Mouse (Mus musculus) B cell, adult 67 days (primary cell): ENCODE data around the gene Tnk1. TPM values are rescaled to one million over a fixed set of nuclear protein-coding genes. Genes with fewer than 3 reads are reported as not detected.

Source experiments
- total RNA-seq, 2 experiments: library from RNA; stranded (reverse); gene quantifications; 4 replicates each; pipeline ENCODE4 v1.2.4; 2023

The Tnk1 gene
- not detected for total RNA-seq

GRCm38 (mm10) chr11:69858113-69858998 lies at the start of gene Tnk1:
Tnk1 (minus strand) TSS chr11:69858730.

GRCm38 (mm10) chr11:69900471-69901405 lies 42.2 kb upstream of the Tnk1 start, which contains the start of the genes 2810408A11Rik and Neurl4:
2810408A11Rik (minus strand) TSS chr11:69900987.
Neurl4 (plus strand) TSS chr11:69901072.

DNA sequence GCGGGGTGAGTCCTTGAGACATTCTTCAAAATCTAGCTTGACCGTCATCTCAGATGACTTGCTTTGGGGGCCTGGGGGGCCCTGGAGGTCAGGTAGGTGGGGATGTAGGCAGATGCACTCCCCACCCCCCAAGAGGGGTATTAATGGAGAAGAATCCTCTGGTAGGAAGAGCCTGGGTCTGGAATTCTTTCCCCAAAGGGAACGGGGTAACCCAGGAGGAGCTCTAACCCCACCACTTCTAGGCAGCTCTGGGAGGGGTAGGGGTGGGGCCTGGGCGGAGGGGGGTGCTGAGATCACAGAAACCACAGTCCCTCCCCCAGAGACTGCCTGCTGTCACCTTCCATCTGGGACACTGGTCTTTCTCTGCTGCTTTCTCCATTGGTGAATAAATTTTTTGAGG lies 36.8 kb upstream of the Tnk1 start, which contains the start of gene Acap1:
TSS of gene Acap1 (minus strand) at position 249 of the 400 bp plus-strand sequence.

DNA sequence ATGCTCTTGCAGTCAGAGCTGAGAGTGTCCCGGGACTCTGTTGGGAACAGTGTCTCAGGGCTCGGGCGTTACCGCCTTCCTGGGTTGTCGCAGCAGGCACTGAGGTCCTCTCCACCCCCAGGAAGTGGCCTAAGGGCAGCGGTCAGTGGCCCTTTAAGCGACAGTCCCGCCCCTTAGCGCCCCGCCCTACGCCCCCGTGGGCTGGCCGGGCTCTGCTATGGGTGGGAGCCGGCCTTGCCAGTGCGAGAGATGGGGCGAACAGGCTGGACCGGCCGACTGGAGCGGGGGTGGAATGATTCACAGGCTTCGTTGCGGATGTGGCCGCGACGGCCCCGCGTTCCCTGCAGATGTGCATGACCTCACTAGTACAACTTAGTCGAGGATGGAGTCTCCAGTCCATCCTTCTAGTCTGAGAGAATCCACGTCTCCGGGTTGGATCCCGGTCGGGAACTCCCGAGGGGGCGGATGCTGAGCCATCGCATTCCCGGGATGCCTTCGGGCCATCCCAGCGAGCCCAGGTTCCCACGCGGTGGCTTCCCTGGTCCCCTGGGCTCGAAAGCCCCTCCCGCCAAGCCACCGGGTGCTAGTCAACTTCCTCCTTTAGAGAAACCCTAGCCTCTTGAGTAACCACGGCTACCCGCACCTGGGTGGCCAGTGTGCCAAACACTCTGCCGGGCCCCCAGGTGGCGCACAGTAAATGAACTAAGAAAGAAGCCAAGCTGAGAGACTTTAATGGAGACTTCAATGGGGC lies 22.5 kb upstream of the Tnk1 start, which contains the start of gene Kctd11:
TSS of gene Kctd11 (minus strand) at position 554 of the 751 bp plus-strand sequence.

DNA sequence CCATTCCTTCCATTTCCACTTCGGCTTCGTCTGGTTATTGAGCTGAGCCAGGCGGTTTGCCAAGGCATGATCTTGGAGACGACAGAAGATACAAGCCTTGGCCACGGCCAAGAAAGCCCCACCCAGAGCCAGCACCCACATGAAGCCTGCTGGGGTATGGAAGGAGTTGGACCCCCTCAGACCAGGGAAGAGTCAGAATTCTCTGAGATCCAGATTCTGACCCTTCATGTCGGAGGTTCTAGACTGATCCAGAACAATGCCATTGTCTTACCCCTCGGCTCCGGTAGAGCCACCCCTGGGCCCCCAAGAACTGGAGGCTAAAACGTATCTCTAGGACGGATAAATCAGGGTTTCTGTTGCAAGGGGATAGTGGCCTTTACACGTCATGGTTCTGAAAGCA lies 19.3 kb upstream of the Tnk1 start, which contains the start of gene Tmem95:
TSS of gene Tmem95 (minus strand) at position 141 of the 400 bp plus-strand sequence.

DNA sequence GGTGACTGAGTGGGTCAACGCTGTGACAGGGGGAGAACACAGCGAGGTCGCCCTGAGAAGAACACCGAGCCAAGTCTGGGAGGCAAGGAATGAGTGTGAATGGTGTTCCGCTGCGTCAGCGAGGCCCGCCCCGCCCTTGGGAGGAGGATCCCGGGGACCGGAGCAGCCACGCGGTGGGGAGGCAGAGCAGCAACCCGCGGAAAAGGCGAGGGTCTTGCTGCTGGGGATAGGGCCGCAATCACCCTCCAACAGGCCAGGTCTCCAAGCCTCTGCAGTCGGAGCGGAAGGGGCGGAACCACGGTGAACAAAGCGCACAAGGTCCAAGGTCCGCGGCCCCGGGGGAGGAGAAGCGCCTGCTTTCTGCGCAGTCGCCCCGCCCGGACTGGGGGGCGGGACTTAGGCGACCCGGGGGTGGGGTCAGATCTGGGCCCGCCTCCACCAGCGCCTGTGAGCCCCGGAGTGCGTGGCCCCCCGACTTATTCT lies 12.3 kb downstream of the Tnk1 start, which contains the start of gene Plscr3:
TSS of gene Plscr3 (plus strand) at position 179 of the 483 bp plus-strand sequence.

GRCm38 (mm10) chr11:69837952-69838713 lies 20.4 kb downstream of the Tnk1 start, which contains the start of gene Tmem256:
Tmem256 (plus strand) TSS chr11:69838514.

GRCm38 (mm10) chr11:69837604-69837951 lies 21.0 kb downstream of the Tnk1 start, which contains the start of gene Nlgn2:
Nlgn2 (minus strand) TSS chr11:69837784.

GRCm38 (mm10) chr11:69822080-69822479 lies 36.5 kb downstream of the Tnk1 start, which contains the start of gene Spem1:
Spem1 (minus strand) TSS chr11:69822180.

GRCm38 (mm10) chr11:69818365-69818764 lies 40.2 kb downstream of the Tnk1 start, which contains the start of gene Spem2:
Spem2 (minus strand) TSS chr11:69818465.

DNA sequence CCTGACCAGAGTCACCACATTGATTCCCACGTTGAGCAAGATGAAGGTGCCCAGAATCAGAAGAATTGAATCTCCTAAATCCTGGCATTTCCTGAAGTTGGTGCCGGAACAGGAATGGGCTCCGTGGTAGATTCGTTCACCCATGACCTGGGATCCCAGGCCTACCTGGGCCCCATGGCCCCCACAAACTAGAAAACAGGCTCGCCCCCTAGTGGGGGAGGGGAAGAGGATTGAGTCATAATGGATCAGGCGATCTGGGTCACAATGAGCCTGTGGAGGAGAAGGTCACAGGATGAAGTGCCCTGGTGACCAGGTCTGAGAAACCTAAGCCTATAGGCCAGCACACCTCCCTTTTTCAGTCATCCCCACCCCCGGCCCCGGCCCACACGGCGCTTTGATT lies 43.4 kb downstream of the Tnk1 start, which contains the start of gene Gm39566:
TSS of gene Gm39566 (minus strand) at position 144 of the 400 bp plus-strand sequence.

DNA sequence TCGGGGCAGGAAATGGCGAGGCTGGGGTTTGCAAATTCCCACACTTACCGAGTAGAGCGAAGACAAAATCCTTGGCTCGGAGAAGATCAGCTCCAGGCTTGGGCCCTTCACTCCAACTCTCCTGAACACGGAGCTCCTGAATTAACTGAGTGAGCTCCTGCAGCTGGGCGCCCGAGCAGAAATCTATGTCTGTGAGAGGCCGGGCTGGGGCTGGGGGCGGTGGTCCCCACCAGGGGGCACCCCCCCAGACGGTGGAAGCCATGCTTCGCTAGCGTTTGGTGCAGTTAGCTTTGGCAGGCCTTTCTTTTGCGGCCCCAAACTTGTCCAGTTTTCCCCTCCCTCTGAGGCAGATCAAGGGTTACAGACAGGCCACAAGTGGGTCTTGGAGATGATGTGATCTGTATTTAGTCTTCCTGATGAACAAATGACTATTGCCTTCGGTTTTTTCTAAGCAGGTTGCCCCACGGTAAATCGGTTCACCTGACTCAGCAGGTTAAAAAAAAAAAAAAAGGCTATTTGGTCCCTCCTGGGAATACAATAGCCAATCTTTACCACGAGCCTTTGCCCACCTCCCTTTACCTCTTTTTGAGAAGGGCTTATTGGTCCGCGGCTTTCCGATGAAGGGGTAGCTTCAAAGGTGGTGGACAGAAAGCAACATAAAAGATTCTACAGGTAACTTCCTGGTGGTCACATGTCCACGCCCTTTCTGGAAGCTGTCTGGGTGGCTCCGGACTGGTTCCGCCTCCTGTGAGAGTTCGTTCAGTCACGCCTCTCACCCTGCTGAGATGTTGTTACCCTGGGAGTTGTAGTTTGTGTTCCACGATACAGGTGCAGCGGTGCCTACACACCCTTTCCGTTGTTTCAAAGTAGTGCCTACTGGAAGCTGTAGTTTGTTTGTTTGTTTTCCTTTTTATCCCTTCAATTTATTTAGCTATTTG lies 53.3 kb downstream of the Tnk1 start, which contains the start of gene Tmem102:
TSS of gene Tmem102 (minus strand) at position 653 of the 938 bp plus-strand sequence.

DNA sequence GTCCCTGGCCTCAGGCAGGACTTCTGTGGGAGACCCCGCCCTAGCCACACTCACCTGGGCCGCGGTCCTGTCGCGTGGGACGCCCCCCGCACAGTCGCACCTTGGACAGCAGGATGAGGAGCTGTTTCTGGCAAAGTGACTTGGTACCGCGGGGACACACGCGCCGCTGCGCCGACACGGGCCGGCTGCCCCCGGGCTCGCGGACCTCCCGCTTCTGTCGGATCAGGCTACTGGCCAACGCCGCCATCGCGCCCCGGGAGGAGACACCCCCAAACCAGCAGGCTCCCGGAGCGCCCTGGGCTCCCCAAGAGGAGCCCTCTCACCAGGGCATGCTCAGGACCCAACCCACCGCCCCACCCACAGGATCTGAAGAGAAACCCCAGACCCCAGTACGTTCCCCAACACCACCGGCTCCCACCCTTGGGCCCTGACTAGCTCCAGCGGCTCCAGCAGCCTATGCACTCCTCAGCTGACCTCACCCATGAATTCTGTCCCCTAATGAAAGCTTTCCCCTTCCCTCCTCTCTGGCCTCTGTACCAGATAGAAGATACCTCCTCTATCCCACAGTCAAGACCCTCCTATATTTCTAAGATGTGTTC lies 57.1 kb downstream of the Tnk1 start, which contains the start of gene Fgf11:
TSS of gene Fgf11 (minus strand) at position 479 of the 599 bp plus-strand sequence.

Other genes with a start within 250 kb of the Tnk1 start
- not detected for gene Shbg, start 240.8 kb downstream of the Tnk1 start, total RNA-seq
- not detected for gene Sat2, start 236.7 kb downstream of the Tnk1 start, total RNA-seq
- gene Fxr2, start 225.7 kb downstream of the Tnk1 start, total RNA-seq = 10 to 100 TPM; 88.3 to 96.6 TPM
- under 1 TPM in 1 of 2 experiments, not detected in 1; 0.92 TPM for gene Sox15, start 203.4 kb downstream of the Tnk1 start, total RNA-seq
- gene Mpdu1, start 196.1 kb downstream of the Tnk1 start, total RNA-seq = 10 to 100 TPM; 60.2 to 64.5 TPM
- gene Cd68, start 192.6 kb downstream of the Tnk1 start, total RNA-seq = 10 to 100 TPM in 1 of 2 experiments, 1 to 10 TPM in 1; 7.9 to 12.1 TPM
- 100 to 1,000 TPM; 720 to 780 TPM for gene Eif4a1, start 186.3 kb downstream of the Tnk1 start, total RNA-seq
- gene Senp3, start 176.6 kb downstream of the Tnk1 start, total RNA-seq = 100 to 1,000 TPM; 134 to 139 TPM
- not detected for gene Tnfsf13, start 172.9 kb downstream of the Tnk1 start, total RNA-seq
- not detected for gene Tnfsf12, start 162.9 kb downstream of the Tnk1 start, total RNA-seq
- not detected for gene Tnfsfm13, start 162.6 kb downstream of the Tnk1 start, total RNA-seq
- 100 to 1,000 TPM; 254 to 255 TPM for gene Polr2a, start 100.1 kb downstream of the Tnk1 start, total RNA-seq
- gene Slc35g3, start 96.8 kb downstream of the Tnk1 start, total RNA-seq = not detected
- 10 to 100 TPM; 61.0 to 64.9 TPM for gene Zbtb4, start 92.8 kb downstream of the Tnk1 start, total RNA-seq
- gene Chrnb1, start 62.8 kb downstream of the Tnk1 start, total RNA-seq = 10 to 100 TPM; 10.5 to 13.5 TPM
- under 1 TPM in 1 of 2 experiments, not detected in 1; 0.44 TPM for gene Fgf11, start 56.9 kb downstream of the Tnk1 start, total RNA-seq
- not detected for gene Tmem102, start 53.1 kb downstream of the Tnk1 start, total RNA-seq
- not detected for gene Gm39566, start 43.4 kb downstream of the Tnk1 start, total RNA-seq
- gene Spem2, start 40.3 kb downstream of the Tnk1 start, total RNA-seq = not detected
- not detected for gene Spem1, start 36.5 kb downstream of the Tnk1 start, total RNA-seq
- under 1 TPM; 0.12 to 0.41 TPM for gene Nlgn2, start 20.9 kb downstream of the Tnk1 start, total RNA-seq
- 10 to 100 TPM; 27.0 to 38.9 TPM for gene Tmem256, start 20.2 kb downstream of the Tnk1 start, total RNA-seq
- gene Plscr3, start 12.4 kb downstream of the Tnk1 start, total RNA-seq = 10 to 100 TPM; 10.4 to 14.7 TPM
- not detected for gene Tmem95, start 19.3 kb upstream of the Tnk1 start, total RNA-seq
- 1 to 10 TPM; 2.7 to 3.2 TPM for gene Kctd11, start 22.7 kb upstream of the Tnk1 start, total RNA-seq
- 100 to 1,000 TPM; 518 to 555 TPM for gene Acap1, start 36.8 kb upstream of the Tnk1 start, total RNA-seq
- 1 to 10 TPM; 2.5 TPM for gene 2810408A11Rik, start 42.3 kb upstream of the Tnk1 start, total RNA-seq
- 10 to 100 TPM; 76.0 to 83.3 TPM for gene Neurl4, start 42.3 kb upstream of the Tnk1 start, total RNA-seq
- 100 to 1,000 TPM; 148 to 150 TPM for gene Gps2, start 55.2 kb upstream of the Tnk1 start, total RNA-seq
- gene Eif5a, start 63.2 kb upstream of the Tnk1 start, total RNA-seq = 100 to 1,000 TPM; 355 to 387 TPM
- not detected for gene Ybx2, start 77.1 kb upstream of the Tnk1 start, total RNA-seq
- gene Slc2a4, start 89.5 kb upstream of the Tnk1 start, total RNA-seq = not detected
- gene Cldn7, start 106.0 kb upstream of the Tnk1 start, total RNA-seq = not detected
- 100 to 1,000 TPM; 111 to 123 TPM for gene Ctdnep1, start 122.4 kb upstream of the Tnk1 start, total RNA-seq
- gene Elp5, start 123.8 kb upstream of the Tnk1 start, total RNA-seq = 10 to 100 TPM; 38.4 to 50.9 TPM
- gene Gabarap, start 132.4 kb upstream of the Tnk1 start, total RNA-seq = 100 to 1,000 TPM; 291 to 311 TPM
- 10 to 100 TPM; 59.7 to 74.6 TPM for gene Phf23, start 137.0 kb upstream of the Tnk1 start, total RNA-seq
- gene Dvl2, start 141.9 kb upstream of the Tnk1 start, total RNA-seq = 10 to 100 TPM; 47.8 to 61.1 TPM
- gene Acadvl, start 156.7 kb upstream of the Tnk1 start, total RNA-seq = 10 to 100 TPM; 58.2 to 58.6 TPM
- 1 to 10 TPM; 1.9 to 4.5 TPM for gene Dlg4, start 158.2 kb upstream of the Tnk1 start, total RNA-seq
- not detected for gene Asgr1, start 195.4 kb upstream of the Tnk1 start, total RNA-seq
- gene Asgr2, start 233.9 kb upstream of the Tnk1 start, total RNA-seq = not detected